In genomic region chr11:86542851-86543250, GRCm38 (mm10) we compare ENCODE assay signal across 12 mouse cellular contexts. TPM values are rescaled to one million over a fixed set of nuclear protein-coding genes. Genes with fewer than 3 reads are reported as not detected.
DNase-seq lines count a peak whose midpoint lies in the region; ATAC-seq and TF ChIP-seq lines count a peak whose summit lies in the region.
"Had no signal": no experiment of that assay in that cellular context is flagged by ENCODE, and none has a peak within 500 bp of the region (broad histone marks: within the 10 kb centered on the region; RNA-seq: fewer than 3 reads in every experiment).

No protein-coding gene starts in this region.

- DNase-seq in heart, postnatal 14 days: no peak
- no peak for DNase-seq in midbrain, embryonic 14.5 days
- DNase-seq in midbrain, postnatal 0 days (ENCODE audit: low spot score): no peak
- DNase-seq in right cerebral cortex, adult 2 months (ENCODE audit: low spot score in 2 of 2): no peak
- no peak for DNase-seq in left cerebral cortex, postnatal 25 days (ENCODE audit: low spot score in 2 of 2)
- DNase-seq in thymus, postnatal 4 days: no peak
- DNase-seq: adrenal gland, postnatal 14 days; cerebellum, postnatal 25 days; kidney, postnatal 36 days; lung, adult 18-20 months had no signal

- peak overlapping the region; percentile 99 for H3K9ac ChIP-seq in heart, embryonic 13.5 days
- H3K9ac ChIP-seq in midbrain, embryonic 14.5 days (replicated peaks; ENCODE audit: low read length): no peak overlapping the region
- H3K9ac ChIP-seq in midbrain, postnatal 0 days (replicated peaks; ENCODE audit: low read length, poor library complexity, severe bottlenecking): no peak overlapping the region
- no peak overlapping the region for H3K9ac ChIP-seq in limb, embryonic 12.5 days (replicated peaks)

- TF ChIP-seq CTCF in midbrain, postnatal 0 days (IDR thresholded peaks at IDR 0.05): no peak

- H3K27ac ChIP-seq in heart, embryonic 13.5 days (replicated peaks): 0 out of 2 replicates have a peak overlapping the region, but pooled peaks have one; percentile 91
- no peak overlapping the region for H3K27ac ChIP-seq in midbrain, embryonic 14.5 days (replicated peaks; ENCODE audit: low read depth, low read length)
- H3K27ac ChIP-seq in midbrain, postnatal 0 days (ENCODE audit: low read depth, low read length): no peak overlapping the region
- no peak overlapping the region for H3K27ac ChIP-seq in limb, embryonic 12.5 days

- 78% methylated on average over 1 of the region's 1 CpGs for WGBS in heart, embryonic 13.5 days
- 97% methylated on average over 1 of the region's 1 CpGs for WGBS in midbrain, embryonic 14.5 days
- 92% methylated on average over 1 of the region's 1 CpGs for WGBS in midbrain, postnatal 0 days
- 68% methylated on average over 1 of the region's 1 CpGs for WGBS in limb, embryonic 12.5 days

- H3K27me3 ChIP-seq in heart, embryonic 13.5 days (replicated peaks): no peaks in the 10 kb centered on the region
- no peaks in the 10 kb centered on the region for H3K27me3 ChIP-seq in midbrain, embryonic 14.5 days (ENCODE audit: control insufficient read depth, insufficient read depth, low read length)
- no peaks in the 10 kb centered on the region for H3K27me3 ChIP-seq in midbrain, postnatal 0 days (ENCODE audit: insufficient read depth, low read length)
- H3K27me3 ChIP-seq in limb, embryonic 12.5 days: no peaks in the 10 kb centered on the region

- H3K36me3 ChIP-seq in heart, embryonic 13.5 days: peaks cover 11% of the 10 kb centered on the region; the same call in 1 of the 2 replicates
- H3K36me3 ChIP-seq in midbrain, embryonic 14.5 days (ENCODE audit: control insufficient read depth, insufficient read depth, low read length): no peaks in the 10 kb centered on the region
- H3K36me3 ChIP-seq in midbrain, postnatal 0 days (ENCODE audit: insufficient read depth, low read length): no peaks in the 10 kb centered on the region
- H3K36me3 ChIP-seq in limb, embryonic 12.5 days: peaks cover 3% of the 10 kb centered on the region; the same call in 1 of the 2 replicates

- peaks cover 35% of the 10 kb centered on the region for H3K4me1 ChIP-seq in heart, embryonic 13.5 days
- H3K4me1 ChIP-seq in midbrain, embryonic 14.5 days (ENCODE audit: control insufficient read depth, insufficient read depth, low read length): peaks cover 10% of the 10 kb centered on the region
- H3K4me1 ChIP-seq in midbrain, postnatal 0 days (ENCODE audit: insufficient read depth, low read length): no peaks in the 10 kb centered on the region; the same call in 1 of the 2 replicates
- peaks cover 16% of the 10 kb centered on the region for H3K4me1 ChIP-seq in limb, embryonic 12.5 days (replicated peaks)

- no peaks in the 10 kb centered on the region for H3K9me3 ChIP-seq in heart, embryonic 13.5 days
- H3K9me3 ChIP-seq in midbrain, embryonic 14.5 days (ENCODE audit: control insufficient read depth, low read length): no peaks in the 10 kb centered on the region
- no peaks in the 10 kb centered on the region for H3K9me3 ChIP-seq in midbrain, postnatal 0 days (ENCODE audit: low read length)
- no peaks in the 10 kb centered on the region; the same call in 1 of the 2 replicates for H3K9me3 ChIP-seq in limb, embryonic 12.5 days

- H3K4me3 ChIP-seq in heart, embryonic 13.5 days: peak overlapping the region; percentile 97
- no peak overlapping the region for H3K4me3 ChIP-seq in midbrain, embryonic 14.5 days (replicated peaks; ENCODE audit: low read depth, low read length)
- H3K4me3 ChIP-seq in midbrain, postnatal 0 days (ENCODE audit: low read depth, low read length): no peak overlapping the region
- H3K4me3 ChIP-seq in limb, embryonic 12.5 days (replicated peaks): no peak overlapping the region

- intact Hi-C loops in heart, postnatal 14 days (cut with DNase I): no loop called here
- intact Hi-C loops in left cerebral cortex, postnatal 25 days (cut with DNase I): no loop called here

- ATAC-seq in heart, embryonic 13.5 days (ENCODE audit: extremely low read depth, insufficient number of reproducible peaks, low FRiP score, low TSS enrichment): no peak
- ATAC-seq in midbrain, embryonic 14.5 days (ENCODE audit: low FRiP score, low TSS enrichment): no peak
- no peak for ATAC-seq in midbrain, postnatal 0 days (ENCODE audit: low FRiP score)
- no peak for ATAC-seq in limb, embryonic 12.5 days (ENCODE audit: insufficient number of reproducible peaks, insufficient read depth, low FRiP score, low TSS enrichment, low read depth)

- H3K4me2 ChIP-seq in heart, embryonic 13.5 days: peak overlapping the region; percentile 85
- H3K4me2 ChIP-seq in midbrain, embryonic 14.5 days (ENCODE audit: low read length): peak overlapping the region; percentile 82
- no peak overlapping the region for H3K4me2 ChIP-seq in midbrain, postnatal 0 days (ENCODE audit: low read depth, low read length, poor library complexity, severe bottlenecking)
- H3K4me2 ChIP-seq in limb, embryonic 12.5 days: peak overlapping the region; percentile 86

RNA-seq across cellular contexts. Expression of gene Rps6kb1, which starts 1.8 kb away (rescaled TPM):
- 39.6 and 41.2 TPM in 2 replicates for polyA plus RNA-seq in heart, embryonic 13.5 days (2015; fragmentation: Nextera tagmentation; extraction: Ambion mirVana)
- 10 to 100 TPM; 22.5 to 24.4 TPM for total RNA-seq in heart, postnatal 14 days (2021)
- polyA plus RNA-seq in midbrain, embryonic 14.5 days (2014; fragmentation: Nextera tagmentation; extraction: Ambion mirVana): 44.4 and 47.8 TPM in 2 replicates
- total RNA-seq in midbrain, postnatal 0 days (2014; rRNA removed): 35.6 and 47.9 TPM in 2 replicates
- polyA plus RNA-seq in midbrain, postnatal 0 days (2015; fragmentation: Nextera tagmentation; extraction: Ambion mirVana): 53.7 and 59.6 TPM in 2 replicates
- 78.3 and 83.8 TPM in 2 replicates for polyA plus RNA-seq in limb, embryonic 12.5 days (2016; fragmentation: Nextera tagmentation; extraction: Ambion mirVana)
- total RNA-seq in left cerebral cortex, postnatal 25 days (2021): 10 to 100 TPM; 34.1 to 38.1 TPM

RNA-seq across cellular contexts. Expression of gene Tubd1, which starts 1.9 kb away (rescaled TPM):
- polyA plus RNA-seq in heart, embryonic 13.5 days (2015; fragmentation: Nextera tagmentation; extraction: Ambion mirVana): 11.5 and 11.9 TPM in 2 replicates
- 1 to 10 TPM; 5.9 to 7.1 TPM for total RNA-seq in heart, postnatal 14 days (2021)
- 4.7 and 6.1 TPM in 2 replicates for polyA plus RNA-seq in midbrain, embryonic 14.5 days (2014; fragmentation: Nextera tagmentation; extraction: Ambion mirVana)
- total RNA-seq in midbrain, postnatal 0 days (2014; rRNA removed): 1.7 and 2.7 TPM in 2 replicates
- 4.5 and 5.0 TPM in 2 replicates for polyA plus RNA-seq in midbrain, postnatal 0 days (2015; fragmentation: Nextera tagmentation; extraction: Ambion mirVana)
- polyA plus RNA-seq in limb, embryonic 12.5 days (2016; fragmentation: Nextera tagmentation; extraction: Ambion mirVana): 9.8 and 11.5 TPM in 2 replicates
- 1 to 10 TPM; 5.3 to 6.8 TPM for total RNA-seq in left cerebral cortex, postnatal 25 days (2021)

RNA-seq across cellular contexts. Expression of gene Rnft1, which starts 58.4 kb away (rescaled TPM):
- polyA plus RNA-seq in heart, embryonic 13.5 days (2015; fragmentation: Nextera tagmentation; extraction: Ambion mirVana): 38.9 and 42.9 TPM in 2 replicates
- total RNA-seq in heart, postnatal 14 days (2021): 10 to 100 TPM; 25.2 to 28.6 TPM
- polyA plus RNA-seq in midbrain, embryonic 14.5 days (2014; fragmentation: Nextera tagmentation; extraction: Ambion mirVana): 12.1 and 14.1 TPM in 2 replicates
- 6.2 and 9.3 TPM in 2 replicates for total RNA-seq in midbrain, postnatal 0 days (2014; rRNA removed)
- polyA plus RNA-seq in midbrain, postnatal 0 days (2015; fragmentation: Nextera tagmentation; extraction: Ambion mirVana): 9.7 and 11.6 TPM in 2 replicates
- 33.3 and 36.9 TPM in 2 replicates for polyA plus RNA-seq in limb, embryonic 12.5 days (2016; fragmentation: Nextera tagmentation; extraction: Ambion mirVana)
- 10 to 100 TPM; 29.4 to 31.4 TPM for total RNA-seq in left cerebral cortex, postnatal 25 days (2021)
